Mouse (Mus musculus): ENCODE results near the gene Rbms3. TPM values are rescaled to one million over a fixed set of nuclear protein-coding genes. Genes with fewer than 3 reads are reported as not detected.
A peak's percentile ranks its signal among the peaks of the same experiment; 100 is the strongest.

Rbms3 gene
- polyA plus RNA-seq, 1 experiment from 2014 or later, result 13.1 TPM

GRCm38 (mm10) chr9:117048641-117049040 is 581.1 kb downstream of the Rbms3 start:
- Histone ChIP-seq H3K27me3 (replicated peaks; ENCODE audit: control insufficient read depth, insufficient read depth, low read length) (no peaks in the 10 kb centered on the region), H3K9ac (ENCODE audit: low read depth, low read length) (no peak overlapping the region), H3K27ac (ENCODE audit: low read depth, low read length) (no peak overlapping the region), H3K36me3 (ENCODE audit: control insufficient read depth, insufficient read depth) (no peaks in the 10 kb centered on the region), H3K4me1 (replicated peaks; ENCODE audit: control insufficient read depth, insufficient read depth, low read length) (no peaks in the 10 kb centered on the region), H3K9me3 (ENCODE audit: control insufficient read depth) (0 out of 2 replicates have a peak, but pooled peaks cover 3% of the 10 kb centered on the region), H3K4me2 (replicated peaks; ENCODE audit: low read depth) (no peak overlapping the region), H3K4me3 (ENCODE audit: low read depth, low read length) (no peak overlapping the region)
- no peak for TF ChIP-seq CTCF (IDR thresholded peaks at IDR 0.05; ENCODE audit: low read depth)
- WGBS, result 93% methylated on average over 1 of the region's 1 CpGs
- ATAC-seq, result no peak

GRCm38 (mm10) chr9:117041993-117042366 is 587.7 kb downstream of the Rbms3 start:
- no peak overlapping the region for H3K9ac ChIP-seq (ENCODE audit: low read depth, low read length)
- H3K27ac ChIP-seq (ENCODE audit: low read depth, low read length), result no peak overlapping the region
- no peaks in the 10 kb centered on the region for H3K9me3 ChIP-seq (ENCODE audit: control insufficient read depth)
- no peak for ATAC-seq
- no peak overlapping the region for H3K4me3 ChIP-seq (ENCODE audit: low read depth, low read length)
- no peak for TF ChIP-seq CTCF (IDR thresholded peaks at IDR 0.05; ENCODE audit: low read depth)
- H3K4me1 ChIP-seq (replicated peaks; ENCODE audit: control insufficient read depth, insufficient read depth, low read length), result no peaks in the 10 kb centered on the region
- H3K4me2 ChIP-seq (replicated peaks; ENCODE audit: low read depth), result no peak overlapping the region
- WGBS, result 61% methylated on average over 2 of the region's 2 CpGs
- no peaks in the 10 kb centered on the region for H3K36me3 ChIP-seq (ENCODE audit: control insufficient read depth, insufficient read depth)
- H3K27me3 ChIP-seq (replicated peaks; ENCODE audit: control insufficient read depth, insufficient read depth, low read length), result no peaks in the 10 kb centered on the region

GRCm38 (mm10) chr9:117041291-117041992 is 588.3 kb downstream of the Rbms3 start:
- TF ChIP-seq CTCF (IDR thresholded peaks at IDR 0.05; ENCODE audit: low read depth), result no peak
- no peak for ATAC-seq
- H3K27ac ChIP-seq (ENCODE audit: low read depth, low read length), result no peak overlapping the region

GRCm38 (mm10) chr9:117039941-117040453 is 589.7 kb downstream of the Rbms3 start:
- Histone ChIP-seq H3K4me3 (ENCODE audit: low read depth, low read length) (no peak overlapping the region), H3K9ac (ENCODE audit: low read depth, low read length) (no peak overlapping the region), H3K9me3 (ENCODE audit: control insufficient read depth) (no peaks in the 10 kb centered on the region), H3K36me3 (ENCODE audit: control insufficient read depth, insufficient read depth) (no peaks in the 10 kb centered on the region), H3K4me1 (replicated peaks; ENCODE audit: control insufficient read depth, insufficient read depth, low read length) (no peaks in the 10 kb centered on the region), H3K27me3 (replicated peaks; ENCODE audit: control insufficient read depth, insufficient read depth, low read length) (no peaks in the 10 kb centered on the region), H3K27ac (ENCODE audit: low read depth, low read length) (no peak overlapping the region), H3K4me2 (replicated peaks; ENCODE audit: low read depth) (no peak overlapping the region)
- no peak for ATAC-seq
- TF ChIP-seq CTCF (IDR thresholded peaks at IDR 0.05; ENCODE audit: low read depth), result no peak
- WGBS, result 66% methylated on average over 6 of the region's 6 CpGs

More at GRCm38 (mm10) chr9:117041291-117041992, 588.3 kb downstream of the Rbms3 start:
- Histone ChIP-seq H3K4me1 (replicated peaks; ENCODE audit: control insufficient read depth, insufficient read depth, low read length) (no peaks in the 10 kb centered on the region), H3K27me3 (replicated peaks; ENCODE audit: control insufficient read depth, insufficient read depth, low read length) (no peaks in the 10 kb centered on the region), H3K9me3 (ENCODE audit: control insufficient read depth) (no peaks in the 10 kb centered on the region), H3K4me2 (replicated peaks; ENCODE audit: low read depth) (no peak overlapping the region), H3K4me3 (ENCODE audit: low read depth, low read length) (no peak overlapping the region), H3K36me3 (ENCODE audit: control insufficient read depth, insufficient read depth) (no peaks in the 10 kb centered on the region), H3K9ac (ENCODE audit: low read depth, low read length) (no peak overlapping the region)

- no peaks in the 10 kb centered on the region for H3K36me3 ChIP-seq (ENCODE audit: control insufficient read depth, insufficient read depth)
- H3K27me3 ChIP-seq (replicated peaks; ENCODE audit: control insufficient read depth, insufficient read depth, low read length), result no peaks in the 10 kb centered on the region
- no peaks in the 10 kb centered on the region for H3K4me1 ChIP-seq (replicated peaks; ENCODE audit: control insufficient read depth, insufficient read depth, low read length)
- no peak overlapping the region for H3K27ac ChIP-seq (ENCODE audit: low read depth, low read length)
- TF ChIP-seq CTCF (IDR thresholded peaks at IDR 0.05; ENCODE audit: low read depth), result no peak
- H3K9ac ChIP-seq (ENCODE audit: low read depth, low read length), result no peak overlapping the region
- H3K9me3 ChIP-seq (ENCODE audit: control insufficient read depth), result no peaks in the 10 kb centered on the region
- 80% methylated on average over 1 of the region's 1 CpGs for WGBS
- no peak overlapping the region for H3K4me3 ChIP-seq (ENCODE audit: low read depth, low read length)
- no peak overlapping the region for H3K4me2 ChIP-seq (replicated peaks; ENCODE audit: low read depth)
- no peak for ATAC-seq
Measured at GRCm38 (mm10) chr9:117032690-117033089, 597.0 kb downstream of the Rbms3 start.

GRCm38 (mm10) chr9:117031237-117031636 is 598.5 kb downstream of the Rbms3 start:
- TF ChIP-seq CTCF (IDR thresholded peaks at IDR 0.05; ENCODE audit: low read depth), result no peak
- H3K36me3 ChIP-seq (ENCODE audit: control insufficient read depth, insufficient read depth), result no peaks in the 10 kb centered on the region
- no peak for ATAC-seq

More at GRCm38 (mm10) chr9:117031237-117031636, 598.5 kb downstream of the Rbms3 start:
- H3K4me3 ChIP-seq (ENCODE audit: low read depth, low read length), result no peak overlapping the region
- no peaks in the 10 kb centered on the region for H3K27me3 ChIP-seq (replicated peaks; ENCODE audit: control insufficient read depth, insufficient read depth, low read length)
- 26% methylated on average over 11 of the region's 11 CpGs for WGBS
- H3K27ac ChIP-seq (ENCODE audit: low read depth, low read length), result no peak overlapping the region
- H3K4me2 ChIP-seq (replicated peaks; ENCODE audit: low read depth), result peak overlapping the region; percentile 30
- H3K9me3 ChIP-seq (ENCODE audit: control insufficient read depth), result no peaks in the 10 kb centered on the region
- H3K4me1 ChIP-seq (replicated peaks; ENCODE audit: control insufficient read depth, insufficient read depth, low read length), result no peaks in the 10 kb centered on the region
- H3K9ac ChIP-seq (ENCODE audit: low read depth, low read length), result no peak overlapping the region
